Mouse (Mus musculus) induced T-regulatory cell, adult 2 months (primary cell): ENCODE results near the gene Stk10.

Experiments
- DNase-seq: peaks from one replicate; pipeline ENCODE4 v3.0.0-alpha.2; 2012; ENCODE audit warnings: low read depth

Gene Stk10

DNA sequence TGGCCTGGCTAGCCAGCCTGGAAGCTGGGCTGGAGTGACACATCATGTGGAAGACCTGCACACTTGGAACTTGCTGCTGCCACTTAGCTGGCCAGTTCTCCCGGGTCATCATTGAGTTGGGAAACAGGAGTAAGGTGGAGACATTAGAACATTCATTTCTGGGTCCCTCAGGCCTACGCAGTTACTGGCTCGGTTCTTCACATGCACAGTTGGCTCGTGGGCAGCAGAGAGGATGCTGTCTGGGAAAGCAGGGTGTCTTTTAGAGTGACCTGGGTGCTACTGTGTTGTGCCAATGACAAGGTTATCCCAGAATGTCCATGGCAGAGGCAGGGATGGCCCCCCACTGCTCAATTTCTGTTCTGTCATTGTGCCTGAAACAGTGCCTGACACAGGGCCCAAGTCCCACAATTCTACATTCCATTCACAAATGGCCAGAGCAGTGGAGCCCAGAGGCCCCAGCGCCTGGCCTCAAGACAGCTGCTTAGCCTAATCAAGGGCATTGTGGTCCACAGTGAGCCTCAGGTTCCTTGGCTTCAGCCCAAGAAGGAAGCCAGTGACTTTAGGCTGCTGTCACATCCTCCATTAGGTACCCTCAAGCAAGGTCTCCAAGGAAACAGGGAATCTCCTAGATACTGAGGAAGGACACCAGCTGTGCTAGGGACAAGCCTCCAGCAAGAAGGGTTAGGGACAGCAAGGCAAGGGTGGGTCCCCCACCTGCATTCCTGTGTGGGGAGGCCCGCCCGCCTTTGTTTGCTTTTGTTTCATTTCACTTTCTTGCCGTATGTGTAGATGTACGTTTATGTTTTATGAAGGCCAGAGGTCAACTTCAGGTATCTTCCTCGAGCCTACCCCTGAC is 34.1 kb downstream of the Stk10 start:
- no peak for DNase-seq

DNA sequence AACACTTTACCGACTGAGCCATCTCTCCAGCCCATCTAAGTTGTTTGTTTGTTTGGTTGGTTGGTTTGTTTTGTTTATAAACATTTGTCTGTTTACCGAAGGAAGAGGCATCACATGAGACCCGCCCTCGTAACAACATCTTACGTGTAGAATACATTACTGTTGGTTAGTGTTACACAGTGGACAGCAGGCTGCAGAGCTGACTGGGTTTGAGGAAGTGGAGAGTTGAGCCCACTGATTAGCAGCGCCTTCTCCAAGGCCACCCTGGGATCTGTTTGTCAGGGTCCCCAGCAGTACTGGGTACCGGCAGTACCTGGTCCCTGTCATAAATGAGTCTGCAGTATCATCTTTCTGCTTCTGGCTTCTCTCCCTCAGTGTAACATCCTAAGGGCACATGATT is 35.0 kb downstream of the Stk10 start:
- no peak for DNase-seq

DNA sequence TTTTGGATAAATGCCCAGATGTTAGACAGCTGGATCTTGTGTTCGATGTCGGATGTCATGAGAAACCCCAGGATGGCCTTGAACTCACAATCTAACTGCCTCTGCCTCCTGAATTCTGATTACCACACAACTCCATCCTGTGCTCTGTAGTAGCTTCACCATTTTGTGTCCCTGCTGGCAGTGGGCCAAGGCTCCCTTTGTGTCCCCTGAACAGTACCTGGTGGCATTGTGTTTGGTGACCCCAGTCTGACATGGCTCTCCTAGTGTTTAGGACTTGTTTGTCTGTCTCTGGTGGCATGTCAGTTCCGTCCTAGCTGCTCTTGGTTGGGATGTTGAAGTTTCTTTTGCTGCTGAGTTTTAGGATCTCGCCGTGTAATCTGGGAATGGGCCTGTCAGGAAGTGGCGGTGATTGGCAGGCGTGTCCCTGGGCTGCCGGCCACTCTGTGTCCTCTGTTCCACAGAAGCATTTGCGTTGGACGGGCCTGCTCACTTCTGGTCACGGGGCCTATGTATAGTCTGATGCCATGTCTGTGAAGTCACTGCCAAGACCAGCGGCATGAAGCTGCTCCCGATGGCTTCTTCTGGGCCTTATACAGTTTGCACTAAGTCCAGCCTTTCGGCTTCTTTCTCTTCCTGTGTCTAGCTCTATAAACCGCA is 35.7 kb downstream of the Stk10 start:
- no peak for DNase-seq

- no peak for DNase-seq
These were observed 38.0 kb downstream of the Stk10 start for GRCm38 (mm10) chr11:32571103-32571502.

GRCm38 (mm10) chr11:32573669-32574068 is 40.6 kb downstream of the Stk10 start:
- DNase-seq, result no peak

GRCm38 (mm10) chr11:32575964-32576759 is 43.1 kb downstream of the Stk10 start:
- DNase-seq, result no peak

DNA sequence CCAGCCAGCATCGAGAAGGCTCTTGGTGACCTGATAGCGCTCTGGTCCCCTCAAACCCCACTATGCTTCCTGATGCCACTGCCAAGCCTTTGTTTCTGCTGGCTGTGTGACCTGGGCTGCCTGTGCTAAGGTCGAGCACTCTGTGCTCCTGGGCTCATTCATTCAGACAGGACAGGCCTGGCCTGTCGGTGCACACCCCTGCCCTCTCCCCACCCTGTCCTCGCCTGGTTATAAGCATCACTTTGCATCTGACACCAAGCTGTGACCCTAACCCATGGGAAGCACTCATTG is 43.6 kb downstream of the Stk10 start:
- no peak for DNase-seq

- DNase-seq, result peak; percentile 92
These were observed 47.3 kb downstream of the Stk10 start for GRCm38 (mm10) chr11:32580305-32580947.

GRCm38 (mm10) chr11:32581031-32581430 is 47.9 kb downstream of the Stk10 start:
- no peak for DNase-seq

- DNase-seq, result peak; percentile 82
These were observed 49.7 kb downstream of the Stk10 start for GRCm38 (mm10) chr11:32582813-32583212.

GRCm38 (mm10) chr11:32585996-32586395 is 52.9 kb downstream of the Stk10 start:
- peak; percentile 50 for DNase-seq

DNA sequence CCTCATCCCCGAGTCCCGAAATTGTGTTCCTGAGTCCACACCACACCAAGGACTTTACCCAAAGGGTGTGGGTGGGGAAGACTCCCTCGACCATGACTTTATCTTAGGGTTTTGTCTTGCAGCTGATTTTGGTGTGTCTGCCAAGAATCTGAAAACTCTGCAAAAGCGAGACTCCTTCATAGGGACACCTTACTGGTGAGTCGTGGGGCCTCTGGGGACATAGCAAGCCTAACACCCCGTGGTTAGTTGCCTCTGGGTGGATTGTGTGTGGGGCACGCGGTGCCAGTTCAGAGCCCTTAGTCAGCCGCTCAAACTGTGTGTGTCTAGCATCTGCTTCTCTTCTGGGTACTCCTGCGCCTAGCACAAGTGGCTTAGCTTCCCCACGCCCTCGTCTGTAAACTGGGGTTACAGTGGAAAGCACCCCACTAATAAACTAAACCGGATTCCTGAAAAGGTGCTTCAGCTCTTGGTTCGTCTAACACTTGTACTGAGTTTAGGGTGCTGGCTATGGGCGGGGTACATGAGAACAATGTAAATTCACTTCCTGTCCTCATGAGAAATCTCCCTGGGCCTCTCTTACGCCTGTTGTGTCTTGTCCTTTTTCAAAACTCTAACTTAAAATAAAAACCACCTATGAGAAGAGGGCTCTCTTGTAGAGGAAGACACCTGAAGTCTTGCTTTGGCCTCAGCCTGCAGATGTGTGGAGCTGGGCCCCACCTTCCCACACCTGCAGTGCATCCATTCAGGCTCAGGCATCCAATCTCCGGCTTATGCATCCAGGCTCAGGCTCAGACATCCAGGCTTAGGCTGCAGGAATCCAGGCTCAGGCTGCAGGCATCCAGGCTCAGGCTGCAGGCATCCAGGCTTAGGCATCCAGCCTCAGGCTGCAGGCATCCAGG is 54.3 kb downstream of the Stk10 start:
- peak; percentile 83 for DNase-seq

GRCm38 (mm10) chr11:32588090-32588891 is 55.2 kb downstream of the Stk10 start:
- DNase-seq, result peak; percentile 88

GRCm38 (mm10) chr11:32588892-32589172 is 55.7 kb downstream of the Stk10 start:
- DNase-seq, result no peak

- no peak for DNase-seq
These were observed 56.1 kb downstream of the Stk10 start for GRCm38 (mm10) chr11:32589201-32589600.

DNA sequence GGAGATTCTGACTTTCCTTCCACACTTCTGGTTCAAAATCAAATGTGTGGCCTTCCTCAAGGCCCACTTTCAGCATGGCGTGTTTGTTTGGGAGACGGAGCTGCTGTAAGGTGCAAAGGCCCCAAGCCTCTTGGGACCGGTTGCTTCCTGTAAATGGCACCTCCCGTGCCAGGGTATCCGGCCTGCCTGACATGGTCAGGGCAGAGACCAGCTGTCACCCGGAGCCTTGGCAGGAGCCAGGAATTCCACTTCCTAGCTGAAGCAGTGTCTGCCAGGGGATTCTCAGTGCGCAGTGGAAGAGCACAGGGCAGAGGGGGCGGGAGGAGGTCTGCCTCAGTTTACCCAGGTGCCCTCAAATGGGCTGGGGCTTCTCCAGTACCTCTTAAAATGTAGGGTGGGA is 56.7 kb downstream of the Stk10 start:
- DNase-seq, result no peak

DNA sequence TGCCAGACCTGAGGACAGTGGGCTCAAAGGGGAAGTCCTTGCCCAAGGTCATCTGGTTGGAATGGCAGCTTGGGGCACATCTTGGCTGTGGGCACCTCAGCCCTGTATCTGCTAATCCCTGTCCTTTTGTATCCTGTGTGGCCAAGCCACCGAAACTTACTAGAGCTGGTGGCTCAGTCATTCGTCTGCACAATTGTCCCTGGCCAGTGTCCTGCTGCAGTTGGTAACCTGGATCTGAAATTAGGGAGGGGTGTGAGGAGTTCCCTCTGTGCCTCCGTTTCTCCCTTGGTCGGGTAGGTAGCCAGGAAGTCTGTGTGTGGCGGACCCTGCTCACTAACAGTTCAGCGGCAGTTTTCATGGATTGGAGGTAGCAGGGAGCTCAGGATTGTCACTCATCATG is 57.1 kb downstream of the Stk10 start:
- no peak for DNase-seq

- DNase-seq, result peak; percentile 72
These were observed 59.1 kb downstream of the Stk10 start for GRCm38 (mm10) chr11:32591921-32592850.

DNA sequence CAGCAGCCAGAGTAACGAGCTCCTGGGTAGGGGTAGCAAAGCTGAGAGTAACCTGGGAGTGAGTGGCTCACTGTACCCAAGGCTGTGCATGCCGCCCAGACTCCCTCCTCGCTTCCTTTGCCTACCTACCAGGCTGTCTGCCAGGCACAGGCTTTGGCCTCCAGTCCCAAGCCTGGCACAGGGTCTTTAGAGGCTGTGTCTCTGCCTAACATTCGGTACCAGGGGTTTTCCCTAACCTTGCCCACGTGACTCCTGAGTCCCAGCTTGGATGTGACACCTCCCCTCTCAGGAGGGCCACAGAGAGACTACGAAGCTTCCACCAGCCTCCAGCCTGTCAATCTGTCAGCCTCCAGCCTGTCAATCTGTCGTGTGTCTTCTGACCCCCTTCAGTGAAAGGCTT is 60.0 kb downstream of the Stk10 start:
- no peak for DNase-seq

DNA sequence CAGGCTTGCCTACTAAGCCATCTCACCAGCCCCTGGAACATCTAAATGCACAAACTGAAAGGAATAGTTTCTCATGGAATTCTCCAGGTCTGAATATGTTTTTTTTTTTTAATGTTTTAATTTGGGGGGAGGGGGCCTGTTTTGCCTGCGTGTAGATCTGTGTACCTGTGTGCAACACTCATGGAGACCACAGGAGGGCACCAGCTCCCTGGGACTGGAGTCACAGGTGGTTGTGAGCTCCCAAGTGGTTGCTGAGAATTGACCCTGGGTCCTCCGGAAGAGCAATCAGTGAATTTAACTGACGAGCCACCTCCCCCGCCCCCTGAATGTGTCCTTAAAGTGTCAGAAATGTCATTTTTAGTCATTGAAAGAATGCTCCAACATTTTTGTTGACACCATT is 61.0 kb downstream of the Stk10 start:
- DNase-seq, result no peak
